Mouse (Mus musculus): Measurements from ENCODE around the gene Trpv5. TPM values are rescaled to one million over a fixed set of nuclear protein-coding genes. Genes with fewer than 3 reads are reported as not detected.

Gene Trpv5
- total and polyA plus RNA-seq, 2 experiments from 2014 or later = not detected

GRCm38 (mm10) chr6:41630791-41631190 lies 49.8 kb downstream of the Trpv5 start:
- Histone ChIP-seq H3K36me3 (replicated peaks; ENCODE audit: control insufficient read depth, insufficient read depth, low read length) (no peaks in the 10 kb centered on the region), H3K9ac (replicated peaks; ENCODE audit: low read depth, low read length) (no peak overlapping the region), H3K27ac (ENCODE audit: low read depth) (no peak overlapping the region), H3K27me3 (ENCODE audit: control insufficient read depth, insufficient read depth, low read length) (no peaks in the 10 kb centered on the region), H3K4me1 (ENCODE audit: control insufficient read depth, insufficient read depth) (no peaks in the 10 kb centered on the region), H3K9me3 (replicated peaks; ENCODE audit: control insufficient read depth, low read length) (no peaks in the 10 kb centered on the region), H3K4me3 (ENCODE audit: low read depth, low read length) (no peak overlapping the region), H3K4me2 (ENCODE audit: low read depth, low read length) (no peak overlapping the region)
- no peak for ATAC-seq (ENCODE audit: insufficient read depth, low read depth)
- TF ChIP-seq EP300 (IDR thresholded peaks at IDR 0.05; ENCODE audit: low read depth) (no peak), CTCF (IDR thresholded peaks at IDR 0.05; ENCODE audit: low read depth) (no peak)
- WGBS = 63% methylated on average over 2 of the region's 2 CpGs
- no peak for DNase-seq (ENCODE audit: low spot score)

- Histone ChIP-seq H3K4me1 (ENCODE audit: control insufficient read depth, insufficient read depth) (no peaks in the 10 kb centered on the region), H3K9ac (replicated peaks; ENCODE audit: low read depth, low read length) (no peak overlapping the region), H3K27ac (ENCODE audit: low read depth) (no peak overlapping the region), H3K36me3 (replicated peaks; ENCODE audit: control insufficient read depth, insufficient read depth, low read length) (no peaks in the 10 kb centered on the region), H3K27me3 (ENCODE audit: control insufficient read depth, insufficient read depth, low read length) (no peaks in the 10 kb centered on the region), H3K4me3 (ENCODE audit: low read depth, low read length) (no peak overlapping the region), H3K4me2 (ENCODE audit: low read depth, low read length) (no peak overlapping the region), H3K9me3 (replicated peaks; ENCODE audit: control insufficient read depth, low read length) (no peaks in the 10 kb centered on the region)
- TF ChIP-seq CTCF (IDR thresholded peaks at IDR 0.05; ENCODE audit: low read depth) (no peak), EP300 (IDR thresholded peaks at IDR 0.05; ENCODE audit: low read depth) (no peak)
- WGBS = 45% methylated on average over 1 of the region's 1 CpGs
- no peak for ATAC-seq (ENCODE audit: insufficient read depth, low read depth)
- no peak for DNase-seq (ENCODE audit: low spot score)
Measured at GRCm38 (mm10) chr6:41628180-41628579, 52.4 kb downstream of the Trpv5 start.

GRCm38 (mm10) chr6:41622661-41623060 lies 57.9 kb downstream of the Trpv5 start:
- no peak overlapping the region for H3K9ac ChIP-seq (replicated peaks; ENCODE audit: low read depth, low read length)
- ATAC-seq (ENCODE audit: insufficient read depth, low read depth) (no peak), DNase-seq (ENCODE audit: low spot score) (no peak)
- no peaks in the 10 kb centered on the region for H3K36me3 ChIP-seq (replicated peaks; ENCODE audit: control insufficient read depth, insufficient read depth, low read length)
- no peak overlapping the region for H3K4me2 ChIP-seq (ENCODE audit: low read depth, low read length)
- 67% methylated on average over 9 of the region's 9 CpGs for WGBS
- H3K9me3 ChIP-seq (replicated peaks; ENCODE audit: control insufficient read depth, low read length) = no peaks in the 10 kb centered on the region
- H3K27me3 ChIP-seq (ENCODE audit: control insufficient read depth, insufficient read depth, low read length) = no peaks in the 10 kb centered on the region
- TF ChIP-seq EP300 (IDR thresholded peaks at IDR 0.05; ENCODE audit: low read depth) = no peak
- TF ChIP-seq CTCF (IDR thresholded peaks at IDR 0.05; ENCODE audit: low read depth) = peak; percentile 17; the same call in 1 of the 2 replicates
- H3K4me3 ChIP-seq (ENCODE audit: low read depth, low read length) = no peak overlapping the region
- H3K4me1 ChIP-seq (ENCODE audit: control insufficient read depth, insufficient read depth) = no peaks in the 10 kb centered on the region
- no peak overlapping the region for H3K27ac ChIP-seq (ENCODE audit: low read depth)

GRCm38 (mm10) chr6:41621241-41621990 lies 59.2 kb downstream of the Trpv5 start:
- H3K9me3 ChIP-seq (replicated peaks; ENCODE audit: control insufficient read depth, low read length) = no peaks in the 10 kb centered on the region
- ATAC-seq (ENCODE audit: insufficient read depth, low read depth) (no peak), DNase-seq (ENCODE audit: low spot score) (no peak)
- H3K4me2 ChIP-seq (ENCODE audit: low read depth, low read length) = no peak overlapping the region
- no peaks in the 10 kb centered on the region for H3K4me1 ChIP-seq (ENCODE audit: control insufficient read depth, insufficient read depth)
- 81% methylated on average over 12 of the region's 12 CpGs for WGBS
- H3K4me3 ChIP-seq (ENCODE audit: low read depth, low read length) = no peak overlapping the region
- TF ChIP-seq CTCF (IDR thresholded peaks at IDR 0.05; ENCODE audit: low read depth) (no peak), EP300 (IDR thresholded peaks at IDR 0.05; ENCODE audit: low read depth) (no peak)
- no peaks in the 10 kb centered on the region for H3K27me3 ChIP-seq (ENCODE audit: control insufficient read depth, insufficient read depth, low read length)
- H3K36me3 ChIP-seq (replicated peaks; ENCODE audit: control insufficient read depth, insufficient read depth, low read length) = no peaks in the 10 kb centered on the region
- no peak overlapping the region for H3K27ac ChIP-seq (ENCODE audit: low read depth)
- H3K9ac ChIP-seq (replicated peaks; ENCODE audit: low read depth, low read length) = no peak overlapping the region

GRCm38 (mm10) chr6:41620173-41620798 lies 60.3 kb downstream of the Trpv5 start:
- Histone ChIP-seq H3K36me3 (replicated peaks; ENCODE audit: control insufficient read depth, insufficient read depth, low read length) (no peaks in the 10 kb centered on the region), H3K4me2 (ENCODE audit: low read depth, low read length) (no peak overlapping the region), H3K9me3 (replicated peaks; ENCODE audit: control insufficient read depth, low read length) (no peaks in the 10 kb centered on the region), H3K27me3 (ENCODE audit: control insufficient read depth, insufficient read depth, low read length) (no peaks in the 10 kb centered on the region), H3K4me3 (ENCODE audit: low read depth, low read length) (no peak overlapping the region), H3K4me1 (ENCODE audit: control insufficient read depth, insufficient read depth) (no peaks in the 10 kb centered on the region), H3K9ac (replicated peaks; ENCODE audit: low read depth, low read length) (no peak overlapping the region), H3K27ac (ENCODE audit: low read depth) (no peak overlapping the region)
- DNase-seq (ENCODE audit: low spot score) (no peak), ATAC-seq (ENCODE audit: insufficient read depth, low read depth) (no peak)
- WGBS = 79% methylated on average over 9 of the region's 9 CpGs
- TF ChIP-seq EP300 (IDR thresholded peaks at IDR 0.05; ENCODE audit: low read depth) = no peak
- no peak for TF ChIP-seq CTCF (IDR thresholded peaks at IDR 0.05; ENCODE audit: low read depth)

Data from heart, postnatal 0 days (tissue).